Mouse (Mus musculus) limb, embryonic 14.5 days (tissue): ENCODE data around the gene Plcb4. TPM values are rescaled to one million over a fixed set of nuclear protein-coding genes. Genes with fewer than 3 reads are reported as not detected.
"Not testable (repeated sequence)": the region's sequence is repeated elsewhere in the genome, so short reads cannot be mapped to it uniquely, and the experiment has no call there.

Experiments
- ATAC-seq: fragments of 200-750 bp; cut with Nextera tagmentation; 2 replicates; pipeline ENCODE4 v1.8.0; 2017; ENCODE audit warnings: low read depth, moderate number of reproducible peaks, moderate TSS enrichment; ENCODE audit not compliant: low FRiP score
- DNase-seq: peaks from one replicate; pipeline ENCODE4 v3.0.0-alpha.2; 2015; ENCODE audit warnings: low spot score
- H3K27ac ChIP-seq: fragments of 300-500 bp; sonication (generic); replicated peaks from 2 replicates; pipeline ENCODE4 v1.5.1; 2014; ENCODE audit warnings: low read depth, mild to moderate bottlenecking, low read length, moderate library complexity, mixed read lengths
- H3K27me3 ChIP-seq: fragments of 300-500 bp; sonication (generic); 2 replicates; pipeline ENCODE4 v1.6.1; 2014; ENCODE audit warnings: low read length, mixed read lengths; ENCODE audit not compliant: control insufficient read depth, insufficient read depth
- H3K36me3 ChIP-seq: fragments of 300-500 bp; sonication (generic); 2 replicates; pipeline ENCODE4 v1.6.1; 2014; ENCODE audit warnings: mild to moderate bottlenecking, low read length, moderate library complexity, mixed read lengths; ENCODE audit not compliant: control insufficient read depth, insufficient read depth
- H3K4me1 ChIP-seq: fragments of 300-500 bp; sonication (generic); 2 replicates; pipeline ENCODE4 v1.6.1; 2014; ENCODE audit warnings: antibody characterized with exemption, low read length, mixed read lengths; ENCODE audit not compliant: control insufficient read depth, insufficient read depth
- H3K4me2 ChIP-seq: fragments of 300-500 bp; sonication (generic); replicated peaks from 2 replicates; pipeline ENCODE4 v1.6.1; 2014; ENCODE audit warnings: low read depth, mild to moderate bottlenecking, low read length, moderate library complexity; ENCODE audit not compliant: severe bottlenecking
- H3K4me3 ChIP-seq: fragments of 300-500 bp; sonication (generic); replicated peaks from 2 replicates; pipeline ENCODE4 v1.5.1; 2014; ENCODE audit warnings: low read length
- H3K9ac ChIP-seq: fragments of 300-500 bp; sonication (generic); 2 replicates; pipeline ENCODE4 v1.6.1; 2014; ENCODE audit warnings: mild to moderate bottlenecking, low read depth, low read length, moderate library complexity; ENCODE audit not compliant: severe bottlenecking
- H3K9me3 ChIP-seq: fragments of 300-500 bp; sonication (generic); 2 replicates; pipeline ENCODE4 v1.6.1; 2016; ENCODE audit warnings: low read length; ENCODE audit not compliant: control insufficient read depth
- POLR2A ChIP-seq: fragments of 200-500 bp; IDR thresholded peaks from 2 replicates; pipeline ENCODE4 v1.8.0; 2012; ENCODE audit warnings: inconsistent platforms, mild to moderate bottlenecking, moderate library complexity, borderline replicate concordance; ENCODE audit not compliant: insufficient read depth, insufficient read length; ENCODE audit errors: extremely low read depth
- WGBS: fragments of 180-500 bp; shearing (Covaris S2); extraction: QIAGEN DNeasy Blood & Tissue Kit; methylation state at CpG from one replicate; pipeline ENCODE4 v1.1.7; 2014; 5-methylcytosine and 5-hydroxymethylcytosine counted together
- polyA plus RNA-seq, 2 experiments: library from polyadenylated mRNA; depleted of rRNA in 1 of 2; stranded (reverse) in 1 of 2; unstranded in 1 of 2; fragments of >200 nt; fragmentation: Nextera tagmentation in 1 of 2; extraction: Ambion mirVana in 1 of 2; gene quantifications; 2 replicates each; pipeline versions ENCODE4 v1.2.1 to v1.2.3; 2012 to 2014

Plcb4 gene
- polyA plus RNA-seq, 2 experiments: 13.1 to 23.1 TPM

DNA sequence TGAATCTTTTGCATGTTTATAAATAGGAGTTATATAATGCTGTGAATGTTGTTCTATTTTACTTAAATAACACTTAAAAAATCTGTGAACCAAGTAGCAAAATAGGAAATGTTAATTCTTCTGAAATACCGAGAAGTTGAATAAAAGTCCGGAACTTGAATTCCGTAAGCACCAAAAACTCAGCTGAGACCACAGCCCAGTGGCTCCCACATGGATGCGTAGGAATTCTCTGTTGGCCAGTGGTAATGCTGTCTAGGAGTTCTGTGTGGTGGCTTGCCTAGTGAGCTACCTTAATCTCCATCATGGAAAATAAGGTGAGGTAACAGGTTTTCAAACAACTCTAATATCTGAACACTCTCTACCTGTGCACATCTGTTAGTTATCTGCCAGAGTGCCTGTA lies 312.1 kb downstream of the Plcb4 start:
- H3K27ac ChIP-seq: no peak overlapping the region
- H3K4me2 ChIP-seq: no peak overlapping the region
- TF ChIP-seq POLR2A: no peak
- DNase-seq (no peak), ATAC-seq (no peak)
- H3K4me3 ChIP-seq: no peak overlapping the region
- peaks cover 5% of the 10 kb centered on the region; the same call in 1 of the 2 replicates for H3K36me3 ChIP-seq
- no peaks in the 10 kb centered on the region for H3K27me3 ChIP-seq
- H3K4me1 ChIP-seq: no peaks in the 10 kb centered on the region
- H3K9ac ChIP-seq: no peak overlapping the region
- WGBS: 93% methylated on average over 4 of the region's 4 CpGs
- no peaks in the 10 kb centered on the region for H3K9me3 ChIP-seq

DNA sequence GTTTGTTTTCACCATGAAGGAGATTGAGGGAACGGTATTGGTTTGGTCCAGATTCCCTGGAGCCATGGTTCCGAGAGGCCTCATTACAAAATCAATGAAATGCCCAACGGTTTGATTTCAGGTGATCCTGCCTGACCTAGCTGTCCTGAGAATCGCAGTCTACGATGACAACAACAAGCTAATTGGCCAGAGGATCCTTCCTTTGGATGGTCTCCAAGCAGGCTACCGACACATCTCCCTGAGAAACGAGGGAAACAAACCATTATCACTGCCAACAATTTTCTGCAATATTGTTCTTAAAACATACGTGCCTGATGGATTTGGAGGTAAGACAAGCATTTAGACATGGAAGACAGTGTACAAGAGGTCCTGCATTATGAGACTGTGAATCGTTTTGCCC lies 317.2 kb downstream of the Plcb4 start:
- H3K27me3 ChIP-seq: no peaks in the 10 kb centered on the region

DNA sequence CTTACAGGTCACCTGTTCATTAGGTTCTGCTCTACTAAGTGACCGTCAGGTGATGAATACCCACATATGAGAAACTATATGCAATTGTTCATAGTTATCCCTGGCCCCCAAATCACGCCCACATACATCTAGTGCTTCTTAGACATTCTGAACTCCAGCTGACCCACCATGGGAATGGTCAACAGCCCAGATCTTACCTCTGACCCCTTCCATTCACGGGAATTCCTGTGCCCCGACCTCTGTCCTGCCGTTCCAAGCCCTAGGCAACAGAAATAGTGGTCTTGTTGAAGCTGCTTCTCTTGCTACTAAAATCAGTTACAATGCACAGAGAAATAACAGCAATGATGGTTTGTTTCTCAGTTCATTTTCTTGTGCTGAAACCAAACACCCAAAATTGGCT lies 320.0 kb downstream of the Plcb4 start:
- no peak for DNase-seq

More for the DNA sequence above, 317.2 kb downstream of the Plcb4 start:
- Histone ChIP-seq H3K36me3 (peaks cover 8% of the 10 kb centered on the region; the same call in 1 of the 2 replicates), H3K9ac (no peak overlapping the region), H3K4me1 (no peaks in the 10 kb centered on the region), H3K27ac (no peak overlapping the region), H3K4me3 (no peak overlapping the region), H3K4me2 (no peak overlapping the region), H3K9me3 (no peaks in the 10 kb centered on the region)
- no peak for TF ChIP-seq POLR2A
- 91% methylated on average over 9 of the region's 9 CpGs for WGBS
- no peak for DNase-seq
- no peak for ATAC-seq

DNA sequence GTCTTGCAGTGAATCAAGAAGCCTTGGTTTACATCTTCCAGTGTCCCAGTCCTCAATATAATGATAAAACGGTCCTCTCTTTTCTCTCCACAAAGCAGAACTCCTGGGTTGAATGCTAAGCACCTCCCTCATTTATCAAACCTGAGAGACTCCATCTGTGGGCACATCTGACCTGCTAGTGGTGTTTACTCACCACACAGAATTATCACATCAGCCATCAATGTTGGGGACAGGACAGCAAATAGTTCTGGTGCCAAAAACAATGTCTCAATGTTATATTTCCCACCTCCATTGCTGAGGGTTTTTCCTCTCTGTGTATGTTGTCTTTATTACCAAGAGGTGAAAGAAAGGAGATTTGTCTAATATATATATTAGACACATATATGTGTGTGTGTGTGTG lies 321.6 kb downstream of the Plcb4 start:
- TF ChIP-seq POLR2A: no peak
- Histone ChIP-seq H3K27ac (no peak overlapping the region), H3K9me3 (no peaks in the 10 kb centered on the region), H3K4me1 (no peaks in the 10 kb centered on the region), H3K9ac (no peak overlapping the region), H3K4me2 (no peak overlapping the region), H3K27me3 (no peaks in the 10 kb centered on the region), H3K4me3 (no peak overlapping the region), H3K36me3 (0 out of 2 replicates have a peak, but pooled peaks cover 3% of the 10 kb centered on the region)
- WGBS: 88% methylated on average over 1 of the region's 1 CpGs
- ATAC-seq (no peak), DNase-seq (no peak)

More for the DNA sequence above, 320.0 kb downstream of the Plcb4 start:
- ATAC-seq: no peak
- Histone ChIP-seq H3K27me3 (no peaks in the 10 kb centered on the region), H3K27ac (no peak overlapping the region), H3K36me3 (0 out of 2 replicates have a peak, but pooled peaks cover 3% of the 10 kb centered on the region), H3K9ac (no peak overlapping the region), H3K4me2 (no peak overlapping the region), H3K4me1 (no peaks in the 10 kb centered on the region), H3K4me3 (no peak overlapping the region), H3K9me3 (no peaks in the 10 kb centered on the region)
- whole genome bisulfite sequencing: 74% methylated on average over 5 of the region's 5 CpGs
- no peak for TF ChIP-seq POLR2A

DNA sequence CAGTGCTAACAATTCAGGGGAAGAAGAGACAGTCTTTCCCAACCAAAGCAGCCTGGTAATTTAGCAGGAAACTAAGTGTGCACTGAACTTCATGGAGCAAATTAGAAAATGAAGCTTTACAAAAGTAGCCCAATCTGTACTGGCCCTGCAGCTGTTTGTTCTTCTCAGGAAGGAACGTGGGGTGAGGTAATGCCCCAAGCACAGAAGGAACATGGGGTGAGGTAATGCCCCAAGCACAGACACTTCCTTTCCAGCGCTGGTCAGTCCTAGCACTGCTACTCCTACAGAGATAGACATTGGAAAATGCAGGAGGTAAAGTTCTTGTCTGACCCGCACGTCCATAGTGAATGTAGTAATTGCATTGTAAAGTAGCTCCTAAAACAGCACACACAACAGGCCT lies 325.2 kb downstream of the Plcb4 start:
- DNase-seq: peak; percentile 14
- H3K36me3 ChIP-seq: no peaks in the 10 kb centered on the region
- H3K4me3 ChIP-seq: no peak overlapping the region
- no peaks in the 10 kb centered on the region for H3K27me3 ChIP-seq
- H3K9ac ChIP-seq: no peak overlapping the region
- WGBS: 75% methylated on average over 4 of the region's 4 CpGs
- TF ChIP-seq POLR2A: no peak
- ATAC-seq: no peak
- no peak overlapping the region for H3K4me2 ChIP-seq
- H3K4me1 ChIP-seq: no peaks in the 10 kb centered on the region
- no peak overlapping the region for H3K27ac ChIP-seq
- H3K9me3 ChIP-seq: no peaks in the 10 kb centered on the region

DNA sequence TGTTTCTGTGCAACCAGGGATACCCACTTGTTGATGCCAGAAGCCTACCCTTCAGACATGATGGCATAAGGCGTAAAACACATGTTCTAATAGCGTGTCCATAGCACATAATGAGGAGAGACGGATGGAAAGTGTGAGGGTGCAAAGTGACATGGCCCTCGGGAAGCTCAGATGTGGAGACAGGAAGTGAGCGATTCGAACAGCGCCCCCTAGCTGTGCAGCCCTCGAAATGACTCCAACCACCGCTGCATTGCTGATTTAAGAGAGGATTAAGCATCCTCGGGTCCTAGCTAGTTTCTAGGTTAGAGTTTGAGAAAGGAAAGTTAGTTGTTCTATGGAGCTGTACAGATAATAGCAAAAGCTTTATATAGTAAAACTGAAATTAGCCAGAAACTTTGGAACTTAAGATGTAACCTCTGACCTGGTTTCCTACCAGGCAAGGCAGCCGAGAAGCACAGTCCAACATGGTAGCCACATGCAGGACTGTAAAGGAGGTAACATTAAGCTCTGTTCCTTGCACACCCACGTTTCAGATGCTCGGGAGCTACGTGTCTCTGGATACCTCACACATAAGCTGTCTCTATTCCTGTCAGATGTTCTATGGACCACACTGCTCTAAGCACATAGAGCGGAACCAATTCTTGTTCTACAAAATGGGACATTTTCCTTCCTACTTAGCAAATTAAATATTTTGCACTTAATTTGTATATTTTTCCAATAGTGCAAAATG lies 326.9 kb downstream of the Plcb4 start:
- Histone ChIP-seq H3K9ac (no peak overlapping the region), H3K36me3 (no peaks in the 10 kb centered on the region), H3K27ac (no peak overlapping the region), H3K4me1 (no peaks in the 10 kb centered on the region), H3K4me2 (no peak overlapping the region), H3K4me3 (no peak overlapping the region), H3K9me3 (no peaks in the 10 kb centered on the region), H3K27me3 (no peaks in the 10 kb centered on the region)
- no peak for ATAC-seq
- 83% methylated on average over 15 of the region's 15 CpGs for WGBS
- no peak for DNase-seq
- no peak for TF ChIP-seq POLR2A

DNA sequence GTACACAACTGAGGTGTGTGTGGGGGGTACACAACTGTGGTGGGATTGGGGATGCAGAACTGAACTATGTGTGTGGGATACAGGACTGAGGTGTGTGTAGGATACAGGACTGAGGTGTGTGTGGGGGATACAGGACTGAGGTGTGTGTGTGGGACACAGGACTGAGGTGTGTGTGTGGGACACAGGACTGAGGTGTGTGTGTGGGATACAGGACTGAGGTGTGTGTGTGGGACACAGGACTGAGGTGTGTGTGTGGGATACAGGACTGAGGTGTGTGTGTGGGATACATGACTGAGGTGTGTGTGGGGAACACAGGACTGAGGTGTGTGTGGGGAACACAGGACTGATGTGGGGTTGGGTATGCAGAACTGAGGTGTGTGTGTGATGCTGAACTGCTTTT lies 329.7 kb downstream of the Plcb4 start:
- DNase-seq, H3K27ac ChIP-seq, H3K4me2 ChIP-seq, H3K4me1 ChIP-seq, H3K27me3 ChIP-seq, H3K9me3 ChIP-seq, H3K36me3 ChIP-seq, H3K9ac ChIP-seq, ATAC-seq, H3K4me3 ChIP-seq: not testable (repeated sequence)

DNA sequence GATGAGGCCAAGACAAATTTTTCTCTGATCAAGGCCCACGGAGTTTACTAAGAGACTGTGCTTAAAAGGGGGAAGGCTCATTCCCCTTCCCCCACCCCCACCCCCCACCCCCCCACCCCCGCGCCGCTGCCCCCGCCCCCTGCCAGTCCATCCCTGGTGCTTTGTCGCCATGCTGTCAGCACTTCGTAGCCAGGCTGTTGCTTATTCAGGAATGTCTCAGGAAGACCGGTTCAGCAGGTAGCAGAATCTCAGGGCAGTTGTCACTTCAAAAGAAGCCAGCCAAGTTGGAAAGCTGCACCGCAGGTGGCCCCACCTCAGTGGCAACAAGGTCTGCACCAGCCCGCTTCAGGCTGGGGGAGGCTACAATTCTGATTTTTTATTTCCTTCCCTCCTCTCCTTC lies 331.9 kb downstream of the Plcb4 start:
- H3K27me3 ChIP-seq, H3K4me3 ChIP-seq, H3K4me1 ChIP-seq, H3K27ac ChIP-seq, H3K9me3 ChIP-seq, ATAC-seq, H3K36me3 ChIP-seq, H3K4me2 ChIP-seq, DNase-seq, H3K9ac ChIP-seq: not testable (repeated sequence)
- WGBS: 64% methylated on average over 4 of the region's 10 CpGs
